Mouse (Mus musculus) testis, postnatal 10 days (tissue): ENCODE results near the gene Snd1.
"Not testable (repeated sequence)": the region's sequence is repeated elsewhere in the genome, so short reads cannot be mapped to it uniquely, and the experiment has no call there.

Experiments
- DNase-seq: peaks from one replicate; pipeline ENCODE4 v3.0.0; 2021; ENCODE audit warnings: low spot score

Snd1 gene

DNA sequence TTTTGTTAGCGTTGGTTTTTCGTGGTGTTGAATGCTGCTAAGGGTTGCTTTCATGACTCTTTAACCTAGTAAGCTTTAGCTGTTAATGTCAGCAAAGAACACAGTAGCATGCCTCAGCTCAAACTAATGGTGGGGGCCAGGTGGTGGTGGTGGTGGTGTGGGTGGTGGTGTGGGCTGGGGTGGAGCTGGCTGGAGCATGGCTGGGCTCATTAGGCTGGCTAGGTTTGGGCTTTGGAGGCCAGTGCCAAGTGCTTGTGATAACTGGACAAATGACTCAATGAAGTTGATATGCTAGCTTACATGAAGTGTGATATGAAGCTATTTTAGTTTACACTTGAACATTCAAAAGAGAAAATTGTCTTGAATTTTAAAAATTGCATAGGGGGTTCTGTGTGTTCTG lies 11.1 kb downstream of the Snd1 start:
- DNase-seq = no peak

DNA sequence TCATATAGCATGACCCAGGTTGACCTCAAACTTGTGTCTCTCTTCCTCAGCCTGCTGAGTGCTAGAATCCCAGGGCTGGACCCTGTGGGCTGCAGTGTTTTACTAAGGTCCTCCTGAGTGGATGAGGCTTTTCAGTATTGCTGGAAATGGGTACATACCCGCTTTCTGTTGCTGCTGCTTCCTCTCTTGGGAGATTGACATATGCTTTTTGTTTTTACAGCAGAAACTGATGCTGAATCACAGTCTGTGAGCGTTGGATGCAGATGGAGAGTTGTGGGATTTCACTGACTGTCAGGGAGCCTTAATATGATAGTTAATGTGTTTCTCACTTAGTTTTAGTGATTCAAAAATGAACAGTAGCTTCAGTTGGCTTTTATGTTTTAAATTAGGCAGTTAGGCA lies 11.5 kb downstream of the Snd1 start:
- DNase-seq = no peak

DNA sequence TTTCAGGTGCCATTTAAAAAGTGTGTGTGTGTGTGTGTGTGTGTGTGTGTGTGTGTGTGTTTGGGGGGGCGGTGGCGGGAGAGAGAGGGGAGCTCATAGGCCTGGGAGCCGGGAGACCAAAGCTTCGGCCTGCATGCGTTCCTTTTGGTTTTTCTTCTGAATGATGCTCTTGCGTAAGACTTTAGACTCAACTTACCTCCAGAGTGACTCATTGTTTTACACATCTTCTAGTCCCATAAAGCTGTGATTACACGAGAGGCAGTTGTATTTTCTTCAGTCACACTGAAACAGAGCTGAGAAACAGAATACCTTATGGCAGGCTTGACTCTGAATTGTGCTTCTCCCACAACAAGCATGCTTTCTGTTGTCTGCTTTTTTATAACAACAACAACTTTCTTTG lies 12.0 kb downstream of the Snd1 start:
- DNase-seq = no peak

DNA sequence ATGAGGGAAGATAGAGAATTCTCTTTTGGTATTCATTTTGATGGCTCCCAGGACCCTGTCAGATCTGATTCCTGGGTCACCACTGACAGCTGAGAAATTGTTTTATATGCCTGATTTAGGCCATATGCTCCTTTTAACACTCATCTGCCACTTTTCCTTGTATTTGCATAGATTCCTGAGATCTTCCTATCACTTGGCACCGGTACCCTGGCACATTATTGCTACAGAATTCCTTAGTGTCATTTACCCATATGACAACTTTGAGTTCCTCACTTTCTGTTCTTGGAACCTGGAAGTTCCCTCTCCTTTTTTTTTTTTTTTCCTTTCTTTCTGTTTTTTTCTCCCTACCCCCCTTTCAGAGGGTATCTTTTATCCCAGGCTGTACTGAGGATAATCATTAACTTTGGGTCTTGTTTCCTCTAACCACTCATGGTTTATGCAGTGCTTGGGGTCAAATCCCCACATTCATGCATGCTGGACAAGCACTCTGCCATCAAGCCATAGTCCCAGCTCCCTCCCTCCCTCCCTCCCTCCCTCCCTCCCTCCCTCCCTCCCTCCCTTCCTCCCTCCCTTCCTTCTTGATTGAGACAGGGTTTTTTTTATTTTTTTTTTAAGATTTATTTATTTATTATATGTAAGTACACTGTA lies 13.4 kb downstream of the Snd1 start:
- DNase-seq = no peak

DNA sequence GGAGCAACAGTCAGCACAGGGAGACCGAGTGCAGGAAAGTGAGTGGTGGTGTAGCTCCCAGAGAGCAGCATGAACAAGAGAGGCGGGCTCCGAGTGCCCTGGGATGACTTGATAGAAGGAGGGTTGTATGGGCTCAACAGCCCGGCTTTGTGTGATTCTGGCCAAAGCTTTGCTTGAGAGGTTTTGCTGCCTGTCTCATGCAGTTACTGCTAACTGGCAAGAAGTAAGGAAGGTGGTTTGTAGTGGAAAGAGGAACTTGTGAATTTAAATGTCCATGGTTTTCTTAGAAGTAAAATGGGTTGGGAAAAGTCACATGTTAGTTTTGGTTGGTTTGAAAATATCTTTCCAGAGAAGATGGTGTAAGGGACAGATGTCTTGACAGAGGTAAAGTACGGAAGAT lies 15.7 kb downstream of the Snd1 start:
- DNase-seq = no peak

DNA sequence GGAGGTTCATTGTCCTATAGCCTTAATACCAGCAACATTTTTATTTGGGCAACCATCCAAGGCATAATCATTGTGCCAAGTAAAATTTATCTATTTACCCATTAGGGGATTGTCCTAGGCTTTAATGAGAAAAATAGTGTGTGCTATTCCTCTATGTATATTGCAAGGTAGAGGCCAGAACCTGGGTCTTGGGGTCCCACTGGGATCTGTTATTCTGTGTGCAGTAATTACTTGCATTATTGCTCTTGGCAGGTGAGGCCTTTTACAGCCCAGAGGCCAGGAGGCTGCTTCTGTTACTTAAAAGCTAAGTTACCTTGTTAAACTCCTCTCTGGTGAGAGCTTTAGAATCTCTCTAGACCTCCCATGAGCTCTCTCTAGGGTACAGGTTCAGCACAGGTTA lies 16.3 kb downstream of the Snd1 start:
- no peak for DNase-seq

DNA sequence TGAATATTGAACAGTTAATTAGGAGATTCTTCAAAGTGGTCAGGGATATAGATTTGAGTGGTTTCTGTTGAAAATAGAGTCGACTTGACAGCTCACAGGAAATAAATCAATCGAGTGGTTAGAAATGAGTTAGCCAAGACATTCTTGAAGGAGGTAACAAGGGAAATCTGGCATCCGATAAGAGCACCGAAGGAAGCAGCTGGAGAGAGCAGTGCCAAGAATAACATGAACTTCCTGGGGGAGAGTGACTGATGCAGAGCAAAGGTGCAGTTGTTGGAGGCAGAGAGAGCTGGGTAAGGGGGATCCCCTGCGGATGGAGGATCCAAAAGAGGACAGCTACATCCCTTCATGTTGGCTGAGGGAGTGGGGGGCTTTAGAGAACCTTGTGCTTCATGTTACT lies 22.9 kb downstream of the Snd1 start:
- no peak for DNase-seq

DNA sequence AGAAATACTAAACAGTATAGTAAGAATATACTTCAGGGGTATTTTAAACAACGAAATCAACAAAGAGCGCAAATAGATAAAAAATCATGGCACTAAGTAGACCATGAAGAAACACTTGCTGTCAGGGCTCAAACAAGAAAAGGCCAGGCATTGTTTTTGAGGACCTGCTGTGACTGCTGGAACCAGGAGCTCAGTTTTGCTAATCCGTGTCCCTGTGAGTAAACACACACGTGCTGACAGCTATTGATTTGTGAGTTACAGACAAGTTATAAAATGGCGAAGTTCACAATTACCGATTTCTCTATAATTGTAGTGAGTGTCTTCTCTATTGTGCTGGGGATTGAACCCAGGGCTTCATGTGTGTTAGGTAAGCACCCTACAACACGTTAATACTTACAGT lies 27.6 kb downstream of the Snd1 start:
- DNase-seq = no peak

DNA sequence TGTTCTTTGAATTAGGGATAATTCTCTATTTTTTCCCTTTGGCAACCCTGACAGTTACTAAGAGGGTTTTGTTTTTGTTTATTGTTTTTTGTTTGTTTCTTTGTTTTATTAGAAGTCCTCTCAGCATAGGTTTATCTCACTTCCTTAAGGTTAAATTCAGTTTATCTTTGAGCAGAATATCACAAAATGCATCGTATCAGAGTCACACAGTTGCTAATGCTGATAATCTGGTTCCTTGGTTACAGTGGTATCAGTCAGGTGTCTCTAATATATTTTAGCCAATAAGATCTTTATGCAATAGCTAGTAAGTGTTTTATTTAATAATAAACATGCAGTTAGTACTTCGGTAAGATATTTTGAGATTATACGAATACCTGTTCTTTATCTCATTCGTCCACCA lies 28.2 kb downstream of the Snd1 start:
- no peak for DNase-seq

DNA sequence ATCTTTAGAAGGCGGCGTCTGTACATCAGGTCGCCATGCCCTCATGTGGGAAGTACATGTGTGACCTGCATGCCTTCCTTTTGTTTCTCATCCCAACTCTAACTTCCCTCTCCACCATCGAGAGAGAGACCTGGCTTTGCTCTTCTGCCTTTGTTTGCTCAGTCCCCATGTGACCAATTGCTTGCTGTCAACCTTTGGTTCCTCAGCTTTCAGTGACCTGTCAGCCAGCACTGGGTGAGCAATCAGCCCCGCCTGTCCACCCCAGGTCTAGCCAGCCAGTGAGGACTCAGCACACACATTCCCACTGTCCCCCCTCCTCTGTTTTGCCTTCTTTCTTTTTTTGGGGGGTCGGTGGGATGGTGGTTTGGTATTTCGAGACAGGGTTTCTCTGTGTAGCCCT lies 29.7 kb downstream of the Snd1 start:
- DNase-seq = no peak

DNA sequence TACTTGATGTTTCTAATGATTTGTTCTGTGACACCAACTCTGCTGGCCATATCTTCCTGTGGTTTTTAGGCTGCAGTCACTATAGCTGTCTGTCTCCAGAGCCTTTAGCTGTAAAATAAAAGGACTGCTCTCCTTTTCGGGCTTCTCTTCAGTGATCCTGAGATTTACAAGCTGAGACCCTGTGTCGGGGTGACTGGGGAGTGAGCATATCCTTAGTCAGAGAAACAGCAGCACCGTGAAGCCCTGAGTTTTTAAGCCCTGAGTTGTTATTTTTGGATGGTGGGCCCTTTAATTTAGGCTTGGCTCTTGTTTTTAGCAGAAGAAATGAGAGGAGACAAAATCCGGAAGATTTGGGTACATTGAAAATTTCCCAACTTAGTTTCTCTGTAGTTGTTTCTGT lies 32.8 kb downstream of the Snd1 start:
- DNase-seq = no peak

DNA sequence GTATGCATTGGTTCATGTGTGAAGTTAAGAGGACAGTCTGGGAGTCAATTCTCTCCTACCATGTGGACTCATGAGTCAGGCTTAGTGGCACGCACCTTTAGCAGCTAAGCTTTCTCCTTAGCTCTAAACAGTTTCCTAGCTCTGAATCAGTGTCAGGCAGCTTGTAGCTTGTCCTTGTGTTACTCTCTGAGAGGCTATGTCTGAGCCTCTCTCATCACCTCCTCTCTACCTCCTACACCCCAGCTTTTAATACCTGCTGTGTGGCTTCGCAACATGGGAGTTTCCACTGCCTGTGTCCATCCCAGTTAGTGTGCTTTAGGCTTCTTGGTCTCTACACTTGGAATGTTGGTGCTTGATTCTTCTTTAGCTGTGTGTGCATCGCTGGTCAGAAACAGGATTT lies 39.3 kb downstream of the Snd1 start:
- no peak for DNase-seq

DNA sequence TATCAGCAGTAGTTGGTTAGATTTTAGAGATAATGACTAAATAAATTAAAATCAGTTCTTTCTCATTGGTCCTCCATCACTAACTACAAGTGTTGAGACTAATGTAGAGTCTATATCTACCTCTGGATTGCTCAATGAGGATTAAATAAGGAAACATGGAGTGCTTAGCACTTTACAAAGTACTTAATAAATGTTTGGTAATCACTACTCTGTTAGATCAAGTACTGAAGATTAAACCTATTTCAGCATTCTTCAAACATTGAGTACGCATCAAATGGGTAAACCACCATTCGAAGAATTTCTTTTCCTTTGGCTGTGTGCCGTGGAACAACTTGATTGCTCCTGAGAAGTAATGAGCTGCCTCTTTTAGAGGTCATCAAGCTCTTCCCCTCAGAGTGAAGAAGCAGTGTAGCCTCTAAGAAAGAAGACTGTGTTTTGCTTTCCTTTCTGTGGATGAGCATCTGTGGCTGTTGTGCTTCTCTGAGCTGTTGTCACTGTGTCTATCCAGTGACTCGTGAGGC lies 40.0 kb downstream of the Snd1 start:
- no peak for DNase-seq

DNA sequence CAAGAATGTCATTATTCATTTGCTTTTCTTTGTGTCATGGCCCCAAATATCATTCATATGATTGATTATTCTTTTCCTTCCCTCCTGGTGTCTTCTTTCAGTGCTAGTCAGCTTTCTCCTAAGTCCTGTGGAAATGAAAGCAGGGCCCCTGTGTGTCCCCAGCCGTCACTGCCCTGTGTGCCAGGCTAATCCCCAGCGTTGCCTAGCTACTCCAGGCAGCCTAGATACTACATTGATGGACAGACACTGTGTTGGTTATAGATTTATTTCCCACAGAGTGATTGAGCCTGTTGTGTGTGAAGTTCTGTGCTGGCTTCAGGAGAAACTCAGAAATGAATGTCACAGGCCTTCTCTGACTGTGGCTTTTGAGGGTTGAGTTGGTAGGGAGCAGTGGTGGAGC lies 41.7 kb downstream of the Snd1 start:
- DNase-seq = no peak

DNA sequence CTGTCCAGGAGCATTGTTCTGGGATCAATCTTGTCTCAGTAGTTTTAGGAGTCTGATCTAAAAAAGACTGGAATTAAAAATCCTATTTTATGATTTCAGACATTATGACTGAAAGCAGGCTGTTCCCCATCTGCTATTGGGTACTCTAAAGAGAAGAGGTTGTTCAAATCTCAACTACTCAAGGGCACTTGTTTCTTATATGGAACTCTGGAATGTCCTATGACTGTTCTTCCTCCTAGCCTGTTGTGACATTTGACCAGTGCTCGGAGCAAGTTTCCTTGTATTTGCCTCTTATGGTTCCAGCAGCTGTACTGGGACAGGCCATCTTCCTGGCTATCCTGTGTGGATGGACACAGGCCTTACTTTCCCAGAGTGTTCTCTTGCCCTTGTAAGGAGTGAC lies 42.1 kb downstream of the Snd1 start:
- DNase-seq = no peak

DNA sequence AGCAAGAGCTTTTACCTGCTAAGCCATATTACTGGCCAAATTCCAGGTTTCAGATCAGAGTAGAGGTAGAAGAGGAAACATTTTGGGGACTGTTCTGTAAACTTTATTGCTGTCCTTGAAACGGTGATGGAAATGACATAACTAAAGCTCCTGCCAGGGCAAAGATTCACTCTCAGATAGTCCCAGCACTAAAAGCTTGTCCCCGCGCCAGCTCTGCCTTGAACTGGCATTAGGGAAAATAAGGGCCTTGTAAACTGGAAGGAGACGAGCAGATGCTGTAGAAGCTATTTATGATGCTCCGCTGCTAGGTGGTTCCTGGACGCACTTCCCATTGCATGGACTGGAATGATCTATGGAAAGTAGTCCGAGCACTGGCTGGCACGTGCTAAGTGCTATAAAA lies 44.5 kb downstream of the Snd1 start:
- no peak for DNase-seq

DNA sequence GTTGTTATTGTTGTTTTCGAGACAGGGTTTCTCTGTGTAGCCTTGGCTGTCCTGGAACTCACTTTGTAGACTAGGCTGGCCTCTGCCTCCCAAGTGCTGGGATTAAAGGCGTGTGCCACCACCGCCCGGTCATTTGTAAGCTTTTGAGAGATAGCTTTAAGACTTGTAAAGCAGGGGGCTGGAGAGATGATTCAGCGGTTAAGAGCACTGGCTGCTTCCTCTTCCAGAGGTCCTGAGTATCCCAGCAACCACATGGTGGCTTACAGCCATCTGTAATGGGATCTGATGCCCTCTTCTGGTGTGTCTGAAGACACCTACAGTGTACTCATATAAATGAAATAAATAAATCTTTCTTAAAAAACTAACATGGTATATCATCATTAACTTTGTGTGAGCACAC lies 45.8 kb downstream of the Snd1 start:
- DNase-seq = not testable (repeated sequence)

DNA sequence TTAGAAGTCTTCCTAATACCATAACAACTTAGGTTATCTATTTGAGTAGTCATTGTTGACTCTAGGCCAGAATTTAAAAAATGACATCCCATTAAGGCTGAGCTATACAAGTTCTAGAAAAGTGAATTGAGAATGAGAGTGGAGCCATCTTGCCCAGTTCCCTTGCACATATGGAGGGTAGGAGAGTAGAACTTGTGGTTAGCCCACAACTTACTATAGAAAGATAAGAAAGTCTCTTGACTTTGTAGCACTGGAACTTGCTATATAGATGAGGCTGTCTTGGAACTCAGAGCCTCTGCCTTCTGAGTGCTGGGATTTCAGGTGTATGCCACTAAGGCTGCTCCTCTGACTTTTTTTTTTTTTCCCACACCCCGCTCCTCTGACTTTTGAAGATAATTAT lies 46.5 kb downstream of the Snd1 start:
- no peak for DNase-seq

DNA sequence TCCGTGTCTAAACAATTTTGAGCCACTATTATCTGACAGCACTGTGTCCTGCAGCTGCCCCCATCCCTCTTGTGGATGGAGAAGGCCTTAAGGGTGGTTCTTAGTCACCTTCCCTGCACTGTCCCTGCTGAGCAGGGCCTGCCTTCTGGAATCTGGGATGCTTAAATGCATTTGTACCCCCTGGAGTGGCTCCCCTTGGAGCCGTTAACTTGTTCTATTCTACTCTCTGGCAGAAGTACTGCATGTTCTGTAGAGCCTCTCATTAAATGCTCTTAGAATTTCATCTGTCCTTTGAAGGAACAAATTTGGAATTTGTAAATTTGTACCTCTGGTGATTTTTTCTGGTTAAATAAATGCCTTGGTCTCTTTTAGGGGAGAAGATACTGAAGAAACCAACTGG lies 50.6 kb downstream of the Snd1 start:
- DNase-seq = no peak

DNA sequence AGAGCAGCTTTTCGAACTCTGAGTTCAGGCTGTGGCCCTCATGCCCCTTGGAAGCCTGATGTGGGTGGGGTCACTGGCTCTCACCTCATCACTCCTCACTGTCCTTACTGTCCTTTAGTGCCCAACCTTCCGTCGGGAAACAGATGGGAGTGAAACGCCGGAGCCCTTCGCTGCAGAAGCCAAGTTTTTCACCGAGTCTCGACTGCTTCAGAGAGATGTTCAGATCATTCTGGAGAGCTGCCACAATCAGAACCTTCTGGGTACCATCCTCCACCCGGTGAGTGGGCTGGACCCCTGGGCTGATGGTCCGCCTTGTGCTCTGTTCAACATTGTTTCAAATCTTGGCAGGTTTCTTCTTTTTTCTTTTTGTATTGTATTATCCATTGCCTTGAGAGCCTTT lies 52.5 kb downstream of the Snd1 start:
- no peak for DNase-seq

DNA sequence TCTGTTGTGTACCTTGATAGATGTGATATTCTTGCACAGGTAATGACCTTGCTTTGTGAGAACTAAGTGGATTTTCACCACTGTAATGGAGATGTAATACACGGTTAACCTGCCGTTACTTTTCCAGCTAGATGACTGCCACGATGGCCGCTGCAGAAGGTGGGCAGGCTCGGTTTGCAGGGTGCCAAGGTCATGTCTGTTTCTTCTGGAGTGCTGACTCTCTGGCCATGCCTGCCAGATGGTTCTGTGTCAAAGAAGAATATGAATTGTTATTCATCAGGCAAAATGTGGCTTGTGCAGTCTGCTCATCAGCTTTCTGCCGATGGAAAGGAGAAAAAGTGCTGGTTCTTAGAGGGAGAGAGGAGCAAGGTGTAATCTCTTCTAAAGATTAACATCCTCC lies 53.3 kb downstream of the Snd1 start:
- no peak for DNase-seq

DNA sequence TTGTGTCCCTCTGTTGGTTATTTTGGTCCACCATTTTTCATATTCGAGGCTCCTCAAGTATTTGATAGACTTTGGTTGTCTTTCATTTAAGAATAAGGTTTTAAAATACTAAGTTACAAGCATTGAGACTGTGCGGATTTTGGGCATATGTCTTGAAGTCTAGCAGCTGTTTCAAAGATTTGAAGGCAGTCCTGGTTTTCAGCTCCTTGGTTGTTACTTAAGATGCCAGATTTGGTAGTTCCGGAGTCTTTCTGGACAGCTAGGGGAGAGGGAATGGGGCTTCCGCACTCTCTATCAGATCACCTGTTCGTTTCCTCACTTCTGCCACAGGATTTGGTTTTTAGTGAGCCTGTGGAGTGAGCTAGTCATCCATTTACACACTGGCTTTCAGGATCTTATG lies 61.5 kb downstream of the Snd1 start:
- no peak for DNase-seq

DNA sequence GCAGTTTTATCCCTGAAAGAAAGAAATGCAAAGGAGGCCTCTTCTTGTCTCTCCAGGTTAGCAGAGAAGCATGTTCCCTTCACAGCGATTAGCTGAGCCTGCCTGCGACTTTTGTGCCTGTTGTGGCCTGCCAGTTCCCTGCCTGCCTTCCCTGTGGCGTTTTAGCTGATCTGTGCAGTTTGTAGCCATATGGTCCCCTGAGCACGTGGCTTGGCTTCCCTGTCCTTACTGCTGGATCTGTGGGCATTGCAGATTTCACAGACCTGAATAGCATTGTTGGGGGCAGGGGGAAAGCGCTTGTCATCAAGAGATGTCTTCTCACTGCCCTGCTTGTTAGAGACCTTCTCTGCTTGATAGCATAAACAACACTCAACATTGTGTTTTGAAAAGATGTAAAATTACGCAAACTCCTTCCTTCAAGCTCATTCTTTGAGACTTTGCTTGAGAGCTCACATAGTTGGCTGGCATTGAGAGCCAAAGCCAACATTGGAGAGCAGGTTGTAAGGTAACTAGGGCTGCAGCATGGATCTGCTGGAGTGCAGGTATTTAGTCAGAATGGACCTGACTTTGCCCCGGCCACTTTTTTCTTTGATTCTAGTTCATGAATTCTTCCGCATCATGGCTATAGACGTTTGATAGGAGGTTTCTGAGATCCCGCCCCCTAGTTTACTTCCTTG lies 63.0 kb downstream of the Snd1 start:
- DNase-seq = no peak

DNA sequence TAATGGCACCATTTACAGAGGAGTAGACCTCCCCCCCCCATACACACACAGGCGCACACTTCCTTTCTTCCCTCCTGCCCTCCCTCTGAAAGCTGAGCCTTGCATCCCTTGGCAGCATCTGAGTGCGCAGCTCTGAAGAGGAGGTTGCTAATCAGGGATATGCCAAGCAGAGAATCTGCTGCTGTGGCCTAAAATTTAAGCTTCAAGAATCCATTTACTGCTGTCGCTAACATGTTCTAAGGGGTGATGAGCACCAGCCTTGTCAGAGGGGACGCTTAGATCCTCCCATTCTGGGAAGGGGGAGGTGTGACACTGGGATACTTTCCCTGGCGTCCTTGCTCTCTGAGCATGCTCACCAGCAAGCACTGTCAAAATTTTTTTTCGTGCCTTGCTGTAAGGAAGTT lies 67.4 kb downstream of the Snd1 start:
- DNase-seq = no peak
